Mouse (Mus musculus) embryonic facial prominence, embryonic 10.5 days (tissue): ENCODE measurements at regions not wholly inside any gene's neighbourhood (a gene's known extent, or its start where the extent isn't known, plus 50 kb on each side); places are given as distances from the start of the nearest gene placed in this dataset.

ENCODE experiments used
- DNase-seq: peaks from one replicate; pipeline ENCODE4 v3.0.0-alpha.2; 2017; ENCODE audit warnings: low spot score
- H3K27ac ChIP-seq: fragments of 300-500 bp; sonication (generic); replicated peaks from 2 replicates; pipeline ENCODE4 v1.5.1; 2016; ENCODE audit warnings: mild to moderate bottlenecking
- H3K27me3 ChIP-seq: fragments of 300-500 bp; sonication (generic); replicated peaks from 2 replicates; pipeline ENCODE4 v1.6.1; 2016; ENCODE audit warnings: low read depth, mild to moderate bottlenecking; ENCODE audit not compliant: poor library complexity, severe bottlenecking
- H3K36me3 ChIP-seq: fragments of 300-500 bp; sonication (generic); replicated peaks from 2 replicates; pipeline ENCODE4 v1.6.1; 2016; ENCODE audit warnings: mild to moderate bottlenecking, moderate library complexity
- H3K4me1 ChIP-seq: fragments of 300-500 bp; sonication (generic); 2 replicates; pipeline ENCODE4 v1.6.1; 2016
- H3K4me3 ChIP-seq: fragments of 300-500 bp; sonication (generic); 2 replicates; pipeline ENCODE4 v1.5.1; 2016; ENCODE audit warnings: mild to moderate bottlenecking, moderate library complexity
- H3K9me3 ChIP-seq: fragments of 300-500 bp; sonication (generic); 2 replicates; pipeline ENCODE4 v1.6.1; 2016; ENCODE audit warnings: mild to moderate bottlenecking
- WGBS: fragments of 180-500 bp; shearing (Covaris S2); methylation state at CpG from one replicate; pipeline ENCODE4 v1.1.7; 2016; 5-methylcytosine and 5-hydroxymethylcytosine counted together

DNA sequence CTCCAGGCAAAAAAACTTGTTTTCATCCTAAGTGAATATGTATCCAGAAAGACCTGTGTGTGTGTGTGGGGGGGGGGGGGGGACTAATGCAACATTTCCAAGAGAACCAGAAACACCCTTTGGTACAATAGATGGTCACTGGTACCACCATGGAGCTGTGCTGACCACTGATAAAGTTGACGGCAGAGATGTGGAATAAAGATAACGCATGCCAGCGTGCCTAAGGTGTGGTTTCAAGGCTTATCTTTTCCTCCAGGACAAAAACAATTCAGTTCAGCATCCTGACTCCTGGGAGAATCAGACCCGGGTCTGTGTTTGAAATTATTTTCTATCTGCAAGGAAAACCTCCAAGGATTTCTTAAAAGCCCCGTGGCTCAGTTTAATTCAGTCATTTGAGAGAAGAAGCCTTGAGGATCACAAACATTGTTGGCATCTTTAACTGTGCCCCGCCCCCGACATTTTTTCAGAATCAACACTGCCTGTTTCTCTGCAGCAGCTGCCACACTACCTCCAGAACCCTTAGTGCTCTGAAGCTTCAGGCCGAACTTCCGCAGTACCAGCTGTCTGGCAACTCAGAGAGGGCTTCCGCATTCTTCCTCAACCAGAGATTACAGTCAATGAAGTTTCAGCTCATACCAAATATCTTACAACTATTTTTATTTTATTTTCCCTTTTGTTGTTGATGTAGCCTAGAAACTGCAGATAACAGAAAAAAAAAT lies 118.5 kb upstream of the Gm10306 start:
- 79% methylated on average over 10 of the region's 10 CpGs for WGBS

DNA sequence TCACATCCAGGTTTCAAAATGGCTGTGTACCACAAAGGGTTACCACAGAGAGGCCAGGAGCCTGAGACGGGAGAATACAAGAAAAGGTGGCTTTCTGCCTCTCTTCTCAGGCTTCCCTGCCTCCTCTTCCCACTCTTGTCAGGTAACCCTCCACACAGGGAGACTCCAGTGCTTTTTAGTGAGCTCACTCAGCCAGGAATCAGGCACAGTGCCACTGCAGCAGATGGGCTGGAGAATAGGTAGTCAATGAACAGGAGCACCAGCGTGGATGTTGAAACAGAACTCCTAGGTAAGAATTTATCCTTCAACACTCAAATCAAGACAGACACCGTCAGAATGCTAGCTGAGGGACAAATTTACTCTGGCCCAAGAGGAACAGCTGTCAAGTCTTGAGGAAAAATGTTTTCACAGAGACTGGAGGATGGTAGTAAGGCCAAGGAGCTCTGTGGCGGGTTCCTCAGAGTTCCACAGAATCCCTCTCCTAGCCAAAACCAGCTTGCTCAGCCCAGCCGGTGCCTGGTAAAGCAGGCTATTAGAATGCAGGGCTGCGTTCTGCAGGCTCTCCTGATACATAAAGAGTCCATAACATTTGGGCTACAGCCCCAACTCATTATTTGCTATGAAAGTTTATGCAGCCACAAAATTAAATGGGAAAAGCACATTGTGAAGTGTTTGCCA lies 117.0 kb upstream of the Gm10306 start:
- DNase-seq, result no peak
- no peaks in the 10 kb centered on the region for H3K27me3 ChIP-seq
- H3K9me3 ChIP-seq, result no peaks in the 10 kb centered on the region
- 82% methylated on average over 6 of the region's 6 CpGs for WGBS
- no peak overlapping the region for H3K4me3 ChIP-seq
- no peaks in the 10 kb centered on the region for H3K36me3 ChIP-seq
- H3K27ac ChIP-seq, result no peak overlapping the region
- no peaks in the 10 kb centered on the region for H3K4me1 ChIP-seq

More for the DNA sequence above, 118.5 kb upstream of the Gm10306 start:
- H3K27me3 ChIP-seq, result no peaks in the 10 kb centered on the region
- H3K27ac ChIP-seq, result no peak overlapping the region
- no peak overlapping the region for H3K4me3 ChIP-seq
- H3K4me1 ChIP-seq, result no peaks in the 10 kb centered on the region
- no peaks in the 10 kb centered on the region for H3K9me3 ChIP-seq
- H3K36me3 ChIP-seq, result no peaks in the 10 kb centered on the region
- DNase-seq, result no peak

DNA sequence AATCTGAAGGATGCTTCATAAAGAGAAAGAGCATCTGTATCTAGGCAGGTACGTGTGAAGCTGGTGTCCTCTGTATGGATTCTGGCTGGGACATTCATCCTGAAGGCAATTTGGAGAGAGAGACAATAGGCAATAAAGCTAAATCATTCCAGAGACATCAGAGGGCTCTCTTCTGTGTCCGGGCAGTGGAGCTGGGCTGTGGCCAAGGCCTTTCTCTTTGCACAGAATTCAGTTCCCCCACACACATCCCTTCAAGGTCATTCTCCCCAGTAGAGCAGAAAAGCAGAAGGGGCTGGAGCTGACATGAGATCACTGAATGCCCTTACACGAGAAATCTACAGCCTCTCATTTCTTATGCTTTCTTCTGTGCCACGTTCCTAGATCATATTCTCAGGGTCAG lies 109.7 kb upstream of the Gm10306 start:
- H3K4me3 ChIP-seq, result no peak overlapping the region
- H3K4me1 ChIP-seq, result no peaks in the 10 kb centered on the region
- H3K36me3 ChIP-seq, result no peaks in the 10 kb centered on the region
- no peak for DNase-seq
- no peak overlapping the region for H3K27ac ChIP-seq
- no peaks in the 10 kb centered on the region for H3K27me3 ChIP-seq
- no peaks in the 10 kb centered on the region for H3K9me3 ChIP-seq
- 84% methylated on average over 4 of the region's 4 CpGs for WGBS
